Mouse (Mus musculus) forebrain, embryonic 11.5 days (tissue): ENCODE measurements at regions not wholly inside any gene's neighbourhood (a gene's known extent, or its start where the extent isn't known, plus 50 kb on each side); places are given as distances from the start of the nearest gene placed in this dataset.

Source experiments
- ATAC-seq: fragments of 200-750 bp; cut with Nextera tagmentation; replicated peaks from 2 replicates; pipeline ENCODE4 v1.8.0; 2017; ENCODE audit warnings: moderate TSS enrichment; ENCODE audit not compliant: low FRiP score
- DNase-seq: peaks from one replicate; pipeline ENCODE4 v3.0.0-alpha.2; 2017; ENCODE audit warnings: low spot score
- H3K27ac ChIP-seq: fragments of 300-500 bp; sonication (generic); 2 replicates; pipeline ENCODE4 v1.5.1; 2014; ENCODE audit warnings: low read depth, low read length
- H3K27me3 ChIP-seq: fragments of 300-500 bp; sonication (generic); 2 replicates; pipeline ENCODE4 v1.6.1; 2014; ENCODE audit warnings: mild to moderate bottlenecking, low read length, mixed read lengths; ENCODE audit not compliant: control insufficient read depth, insufficient read depth
- H3K36me3 ChIP-seq: fragments of 300-500 bp; sonication (generic); 2 replicates; pipeline ENCODE4 v1.6.1; 2014; ENCODE audit warnings: mild to moderate bottlenecking, low read length, moderate library complexity, mixed read lengths; ENCODE audit not compliant: control insufficient read depth, insufficient read depth
- H3K4me1 ChIP-seq: fragments of 300-500 bp; sonication (generic); replicated peaks from 2 replicates; pipeline ENCODE4 v1.6.1; 2014; ENCODE audit warnings: low read length, mixed read lengths; ENCODE audit not compliant: control insufficient read depth, insufficient read depth
- H3K4me2 ChIP-seq: fragments of 300-500 bp; sonication (generic); 2 replicates; pipeline ENCODE4 v1.6.1; 2014; ENCODE audit warnings: low read depth, mild to moderate bottlenecking, low read length, moderate library complexity, mixed read lengths; ENCODE audit not compliant: severe bottlenecking
- H3K4me3 ChIP-seq: fragments of 300-500 bp; sonication (generic); 2 replicates; pipeline ENCODE4 v1.5.1; 2014; ENCODE audit warnings: low read depth, low read length
- H3K9ac ChIP-seq: fragments of 300-500 bp; sonication (generic); 2 replicates; pipeline ENCODE4 v1.6.1; 2014; ENCODE audit warnings: low read length
- H3K9me3 ChIP-seq: fragments of 300-500 bp; sonication (generic); 2 replicates; pipeline ENCODE4 v1.6.1; 2016; ENCODE audit warnings: low read length, mixed read lengths; ENCODE audit not compliant: control insufficient read depth
- WGBS: fragments of 180-500 bp; shearing (Covaris S2); extraction: QIAGEN DNeasy Blood & Tissue Kit; methylation state at CpG from one replicate; pipeline ENCODE4 v1.1.7; 2014; 5-methylcytosine and 5-hydroxymethylcytosine counted together

- H3K27me3 ChIP-seq: no peaks in the 10 kb centered on the region
- WGBS: 82% methylated on average over 7 of the region's 7 CpGs
- no peaks in the 10 kb centered on the region for H3K9me3 ChIP-seq
- ATAC-seq (no peak), DNase-seq (no peak)
- no peak overlapping the region for H3K27ac ChIP-seq
- no peaks in the 10 kb centered on the region for H3K4me1 ChIP-seq
- H3K36me3 ChIP-seq: no peaks in the 10 kb centered on the region
- no peak overlapping the region for H3K4me2 ChIP-seq
- H3K9ac ChIP-seq: no peak overlapping the region
- H3K4me3 ChIP-seq: no peak overlapping the region
Measured at GRCm38 (mm10) chr5:38932382-38933079, 55.9 kb upstream of the Clnk start.

- H3K4me1 ChIP-seq: no peaks in the 10 kb centered on the region
- H3K27me3 ChIP-seq: no peaks in the 10 kb centered on the region
- no peak for ATAC-seq
- no peaks in the 10 kb centered on the region for H3K36me3 ChIP-seq
- DNase-seq: no peak
- H3K9me3 ChIP-seq: no peaks in the 10 kb centered on the region
- 80% methylated on average over 3 of the region's 3 CpGs for whole genome bisulfite sequencing
- H3K9ac ChIP-seq: no peak overlapping the region
- H3K4me2 ChIP-seq: no peak overlapping the region
- no peak overlapping the region for H3K27ac ChIP-seq
- H3K4me3 ChIP-seq: no peak overlapping the region
Measured at GRCm38 (mm10) chr5:38927051-38927450, 50.4 kb upstream of the Clnk start.
